Mouse (Mus musculus): ENCODE results near the gene Olfr885.

The Olfr885 gene

GRCm38 (mm10) chr9:38061022-38061421 is at the start of gene Olfr885:
TSS of gene Olfr885 (plus strand) at chr9:38061322.
- DNase-seq (ENCODE audit: low spot score in 2 of 2), result no peak

DNA sequence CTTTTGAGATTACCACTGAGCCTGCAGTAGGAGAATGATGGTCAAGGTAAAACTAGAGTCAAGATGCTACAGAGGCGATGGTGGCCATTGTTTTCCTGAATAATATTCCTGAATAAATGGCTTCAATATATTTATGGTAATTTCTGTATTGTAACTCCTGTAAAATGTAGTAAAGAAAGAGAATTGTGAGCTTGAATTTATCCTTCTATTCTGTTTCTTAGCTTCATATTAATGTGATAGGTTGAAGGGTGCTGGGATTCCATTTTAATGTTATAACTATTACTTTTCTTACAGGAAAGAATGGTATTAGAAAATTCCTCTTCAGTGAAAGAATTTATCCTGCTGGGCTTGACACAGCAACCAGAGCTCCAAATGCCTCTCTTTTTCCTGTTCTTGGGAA is 35.6 kb upstream of the Olfr885 start, which contains the start of gene Olfr883:
Gene Olfr883 (plus strand): TSS at position 301 of the 400 bp plus-strand sequence.
- DNase-seq (ENCODE audit: low spot score in 2 of 2), result no peak

DNA sequence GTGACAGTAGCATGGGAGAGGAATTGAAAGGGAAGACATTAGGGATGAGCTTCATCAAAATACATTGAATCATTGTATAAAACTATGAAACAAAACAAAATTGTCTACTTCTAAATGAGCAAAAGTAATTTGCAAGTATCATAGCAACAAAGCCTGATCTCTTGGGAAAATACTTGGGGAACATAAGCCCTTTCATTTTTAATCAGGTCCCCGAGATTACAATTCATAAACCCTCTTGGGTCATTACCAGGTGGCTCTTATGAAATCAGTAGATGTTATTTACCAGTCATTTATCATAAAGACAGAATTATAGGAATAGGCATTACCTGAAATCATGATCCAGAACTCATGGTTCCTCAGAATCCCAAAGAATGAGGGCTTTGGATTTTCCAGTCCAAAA is 14.9 kb upstream of the Olfr885 start, which contains the start of gene Olfr884:
Gene Olfr884 (plus strand): TSS at position 301 of the 400 bp plus-strand sequence.
- no peak for DNase-seq (ENCODE audit: low spot score in 2 of 2)

DNA sequence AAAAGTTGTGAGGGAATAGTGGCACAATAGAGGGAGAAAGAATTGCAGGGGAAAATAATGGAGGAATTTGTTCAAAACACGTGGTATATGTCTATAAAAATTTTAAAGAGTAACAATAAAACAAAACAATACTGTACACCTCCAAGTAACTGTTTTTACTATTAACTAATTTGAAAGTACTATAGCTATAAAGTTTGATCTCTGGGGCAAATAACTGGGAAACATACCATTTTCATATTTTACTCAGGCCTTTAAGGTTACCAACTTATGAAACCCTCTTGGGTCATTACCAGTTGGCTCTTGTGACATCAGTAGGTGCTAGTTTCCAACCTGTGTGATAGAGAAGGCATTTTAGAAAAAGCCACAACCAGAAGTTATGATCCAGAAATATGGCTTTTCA is 22.6 kb downstream of the Olfr885 start, which contains the start of gene Olfr887:
Gene Olfr887 (plus strand): TSS at position 301 of the 400 bp plus-strand sequence.
- DNase-seq (ENCODE audit: low spot score in 2 of 2), result no peak

DNA sequence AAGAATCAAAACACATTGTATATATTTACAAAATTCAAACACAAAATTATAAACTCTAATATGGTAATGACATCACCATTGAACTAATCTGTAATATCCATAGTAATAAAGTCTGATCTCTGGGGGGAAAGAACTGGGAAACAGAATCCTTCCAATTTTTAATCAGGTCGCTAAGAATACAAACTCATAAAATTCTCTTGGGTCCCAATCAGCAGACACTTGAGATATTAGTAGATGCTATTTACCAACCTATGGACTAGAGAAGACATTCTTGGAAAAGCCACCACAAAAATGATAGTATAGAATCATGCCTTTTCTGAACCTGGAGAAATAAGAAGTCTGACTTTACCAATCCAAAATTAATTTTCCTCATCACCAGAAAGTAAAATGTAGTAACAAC is 46.7 kb downstream of the Olfr885 start, which contains the start of gene Olfr888:
Gene Olfr888 (plus strand): TSS at position 301 of the 400 bp plus-strand sequence.
- DNase-seq (ENCODE audit: low spot score in 2 of 2), result no peak

Measured in right cerebral cortex, postnatal 10 days (tissue).